Mouse (Mus musculus): ENCODE measurements around the gene Trarg1. TPM values are rescaled to one million over a fixed set of nuclear protein-coding genes. Genes with fewer than 3 reads are reported as not detected.

Trarg1 gene
- polyA plus RNA-seq, 1 experiment from 2014 or later = 0.66 TPM

DNA sequence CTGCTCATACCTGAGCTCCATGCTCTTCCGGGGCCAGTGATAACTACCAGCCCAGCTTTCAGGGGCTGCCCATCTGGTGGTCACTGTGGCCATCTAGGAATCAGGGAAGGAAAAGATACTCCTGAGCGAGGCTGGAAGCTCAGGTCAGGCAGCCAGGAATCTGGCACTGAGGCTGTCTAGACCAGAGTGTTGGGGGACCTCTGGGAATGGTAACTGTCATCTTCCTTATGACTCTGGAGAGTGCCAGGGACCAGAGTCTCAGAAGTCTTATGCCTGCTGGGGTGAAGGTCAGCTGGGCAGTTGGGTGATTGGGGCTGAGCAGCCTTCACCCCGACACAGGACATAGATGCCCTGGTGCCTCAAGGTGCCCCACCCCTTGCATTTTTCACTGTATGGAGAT lies 28.0 kb downstream of the Trarg1 start:
- WGBS = 89% methylated on average over 3 of the region's 3 CpGs
- Histone ChIP-seq H3K9ac (ENCODE audit: low read depth, low read length) (no peak overlapping the region), H3K27ac (ENCODE audit: low read length) (no peak overlapping the region), H3K4me3 (ENCODE audit: low read length) (no peak overlapping the region), H3K27me3 (replicated peaks; ENCODE audit: control insufficient read depth, insufficient read depth, low read length) (no peaks in the 10 kb centered on the region), H3K36me3 (ENCODE audit: control insufficient read depth, insufficient read depth, low read length) (no peaks in the 10 kb centered on the region), H3K4me1 (ENCODE audit: control insufficient read depth, insufficient read depth, low read length) (peaks cover 7% of the 10 kb centered on the region; the same call in 1 of the 2 replicates), H3K9me3 (ENCODE audit: control insufficient read depth, low read length) (no peaks in the 10 kb centered on the region), H3K4me2 (ENCODE audit: low read depth, low read length) (no peak overlapping the region)
- ATAC-seq = no peak

DNA sequence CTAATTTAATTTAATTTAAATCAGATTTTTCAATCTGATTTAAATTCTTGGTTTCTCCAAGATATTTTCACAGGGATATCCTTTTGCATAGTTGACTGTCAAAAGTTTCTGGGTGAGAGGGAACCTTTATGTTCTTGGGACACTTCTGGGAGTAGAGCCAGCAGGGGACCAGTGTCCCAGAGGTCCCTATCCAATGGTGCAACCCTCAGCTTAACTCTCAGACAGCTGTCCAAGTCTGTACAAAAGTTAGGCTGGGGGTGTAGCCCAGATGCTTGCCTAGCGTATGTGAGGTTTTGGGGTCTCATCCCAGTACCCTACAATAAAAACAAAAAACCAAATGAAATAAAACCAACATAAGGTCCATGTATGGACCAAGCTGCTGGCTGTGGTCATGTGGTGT lies 28.5 kb downstream of the Trarg1 start:
- no peaks in the 10 kb centered on the region for H3K9me3 ChIP-seq (ENCODE audit: control insufficient read depth, low read length)
- ATAC-seq = no peak
- no peaks in the 10 kb centered on the region for H3K27me3 ChIP-seq (replicated peaks; ENCODE audit: control insufficient read depth, insufficient read depth, low read length)
- WGBS = 93% methylated on average over 1 of the region's 1 CpGs
- no peak overlapping the region for H3K4me2 ChIP-seq (ENCODE audit: low read depth, low read length)
- no peak overlapping the region for H3K9ac ChIP-seq (ENCODE audit: low read depth, low read length)
- no peak overlapping the region for H3K27ac ChIP-seq (ENCODE audit: low read length)
- peaks cover 7% of the 10 kb centered on the region; the same call in 1 of the 2 replicates for H3K4me1 ChIP-seq (ENCODE audit: control insufficient read depth, insufficient read depth, low read length)
- H3K4me3 ChIP-seq (ENCODE audit: low read length) = no peak overlapping the region
- no peaks in the 10 kb centered on the region for H3K36me3 ChIP-seq (ENCODE audit: control insufficient read depth, insufficient read depth, low read length)

DNA sequence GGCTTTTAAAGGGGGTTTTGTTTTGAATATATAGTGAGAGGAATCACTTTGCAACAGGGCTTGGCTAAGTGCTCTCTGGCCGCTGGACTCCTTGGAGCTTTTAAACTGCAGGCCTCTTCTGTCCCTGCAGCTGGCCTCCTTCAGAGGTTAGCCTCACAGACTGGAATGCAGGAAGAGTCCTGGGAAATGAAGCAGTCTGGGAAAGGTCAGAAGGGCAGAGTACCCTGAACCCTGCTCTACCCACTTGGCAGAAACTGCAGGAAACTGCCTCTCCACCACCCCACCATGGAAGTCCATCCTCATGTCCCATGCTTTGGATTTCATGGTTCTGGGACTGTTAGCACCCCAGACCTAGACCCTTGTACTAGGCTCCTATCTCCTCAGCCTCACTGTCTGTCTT lies 29.3 kb downstream of the Trarg1 start:
- H3K4me3 ChIP-seq (ENCODE audit: low read length) = no peak overlapping the region
- no peaks in the 10 kb centered on the region for H3K9me3 ChIP-seq (ENCODE audit: control insufficient read depth, low read length)
- WGBS = 45% methylated on average over 1 of the region's 1 CpGs
- no peak overlapping the region for H3K27ac ChIP-seq (ENCODE audit: low read length)
- no peaks in the 10 kb centered on the region for H3K27me3 ChIP-seq (replicated peaks; ENCODE audit: control insufficient read depth, insufficient read depth, low read length)
- peaks cover 7% of the 10 kb centered on the region; the same call in 1 of the 2 replicates for H3K4me1 ChIP-seq (ENCODE audit: control insufficient read depth, insufficient read depth, low read length)
- no peaks in the 10 kb centered on the region for H3K36me3 ChIP-seq (ENCODE audit: control insufficient read depth, insufficient read depth, low read length)
- H3K9ac ChIP-seq (ENCODE audit: low read depth, low read length) = no peak overlapping the region
- ATAC-seq = no peak
- no peak overlapping the region for H3K4me2 ChIP-seq (ENCODE audit: low read depth, low read length)

DNA sequence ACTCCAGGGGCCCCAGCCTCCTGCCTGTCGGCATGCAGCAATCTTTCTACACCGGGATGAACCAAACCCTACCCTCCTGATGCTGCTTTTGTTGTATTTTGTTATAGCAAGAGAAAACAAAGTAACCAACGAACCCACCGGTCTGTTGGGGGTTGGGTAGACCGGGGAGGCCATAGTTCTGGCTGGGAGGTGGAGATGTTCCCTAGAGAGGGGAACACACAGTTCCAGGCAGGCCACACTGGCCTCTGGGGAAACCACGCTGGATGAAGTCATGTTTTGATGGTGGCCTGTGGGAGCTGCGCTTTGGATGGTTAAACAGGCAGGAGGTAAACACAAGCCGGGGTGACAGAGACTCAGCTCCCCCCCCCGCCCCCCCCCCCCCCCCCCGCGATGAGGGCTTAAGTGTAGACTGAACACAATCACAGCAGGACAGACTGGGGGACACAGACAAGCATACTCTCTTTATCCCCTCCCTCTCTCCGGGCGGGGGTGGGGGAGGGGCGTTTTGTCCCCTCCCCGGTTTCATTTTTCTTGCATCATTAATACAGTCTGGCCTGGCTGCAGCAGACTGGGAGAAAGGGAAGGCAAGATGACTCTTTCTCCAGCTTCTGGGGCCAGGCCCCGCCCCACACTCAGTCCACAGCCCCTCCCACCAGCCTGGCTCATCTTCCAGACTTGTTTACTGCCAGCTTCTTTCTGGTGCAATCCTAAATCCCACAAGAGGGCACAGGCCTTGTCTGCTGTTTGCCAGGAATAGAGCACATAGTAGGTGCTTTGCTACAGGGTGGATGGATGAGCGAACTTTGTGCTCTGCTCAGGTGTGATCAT lies 30.2 kb downstream of the Trarg1 start:
- Histone ChIP-seq H3K36me3 (ENCODE audit: control insufficient read depth, insufficient read depth, low read length) (no peaks in the 10 kb centered on the region), H3K4me1 (ENCODE audit: control insufficient read depth, insufficient read depth, low read length) (peaks cover 7% of the 10 kb centered on the region; the same call in 1 of the 2 replicates), H3K4me3 (ENCODE audit: low read length) (no peak overlapping the region), H3K9me3 (ENCODE audit: control insufficient read depth, low read length) (no peaks in the 10 kb centered on the region), H3K27me3 (replicated peaks; ENCODE audit: control insufficient read depth, insufficient read depth, low read length) (no peaks in the 10 kb centered on the region), H3K27ac (ENCODE audit: low read length) (no peak overlapping the region), H3K4me2 (ENCODE audit: low read depth, low read length) (no peak overlapping the region), H3K9ac (ENCODE audit: low read depth, low read length) (no peak overlapping the region)
- 32% methylated on average over 14 of the region's 17 CpGs for WGBS
- ATAC-seq = peak; percentile 40

DNA sequence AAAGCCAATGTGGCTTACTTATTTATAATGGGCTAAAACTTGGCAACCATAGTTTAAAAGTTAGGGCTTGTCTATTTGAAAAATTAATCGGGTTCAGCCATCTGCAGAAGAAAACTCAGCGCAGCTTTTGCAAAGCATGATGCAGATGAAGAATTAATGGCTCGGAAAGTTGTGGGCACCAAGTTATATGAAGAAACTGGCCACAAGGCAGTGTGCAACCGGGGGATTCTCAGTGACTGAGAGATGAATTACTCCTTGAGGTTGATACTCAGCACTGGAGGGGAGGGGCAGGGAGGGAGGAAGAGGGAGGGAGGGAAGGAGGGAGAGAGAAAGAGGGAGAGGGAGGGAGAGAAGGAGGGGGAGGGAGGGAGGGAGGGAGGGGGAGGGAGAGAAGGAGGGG lies 37.4 kb downstream of the Trarg1 start:
- Histone ChIP-seq H3K27me3 (replicated peaks; ENCODE audit: control insufficient read depth, insufficient read depth, low read length) (no peaks in the 10 kb centered on the region), H3K4me2 (ENCODE audit: low read depth, low read length) (no peak overlapping the region), H3K9me3 (ENCODE audit: control insufficient read depth, low read length) (no peaks in the 10 kb centered on the region), H3K36me3 (ENCODE audit: control insufficient read depth, insufficient read depth, low read length) (no peaks in the 10 kb centered on the region), H3K9ac (ENCODE audit: low read depth, low read length) (no peak overlapping the region), H3K4me3 (ENCODE audit: low read length) (no peak overlapping the region), H3K4me1 (ENCODE audit: control insufficient read depth, insufficient read depth, low read length) (no peaks in the 10 kb centered on the region), H3K27ac (ENCODE audit: low read length) (no peak overlapping the region)
- 76% methylated on average over 4 of the region's 4 CpGs for WGBS
- ATAC-seq = no peak

DNA sequence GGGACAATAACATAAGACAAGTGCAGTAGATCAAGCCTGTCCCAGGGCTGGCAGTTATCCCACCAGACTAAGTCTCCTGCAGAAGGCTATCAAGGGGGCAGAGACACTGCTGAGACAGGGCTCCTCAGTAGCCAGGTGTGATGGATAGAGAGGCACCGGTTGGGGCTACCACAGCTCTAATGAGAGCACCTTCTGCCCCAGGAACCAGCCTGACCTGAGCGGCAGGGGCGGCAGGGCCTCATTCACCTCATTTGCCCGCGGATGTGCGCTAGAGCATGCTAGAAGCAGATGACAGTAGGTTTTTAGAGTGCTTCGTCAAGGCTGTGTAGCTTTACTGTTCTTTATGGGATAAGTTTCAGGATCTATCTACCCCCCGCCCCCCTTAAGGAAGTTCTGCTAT lies 44.3 kb downstream of the Trarg1 start:
- no peak for ATAC-seq
- no peaks in the 10 kb centered on the region for H3K4me1 ChIP-seq (ENCODE audit: control insufficient read depth, insufficient read depth, low read length)
- WGBS = 84% methylated on average over 8 of the region's 8 CpGs
- no peaks in the 10 kb centered on the region for H3K9me3 ChIP-seq (ENCODE audit: control insufficient read depth, low read length)
- H3K4me3 ChIP-seq (ENCODE audit: low read length) = no peak overlapping the region
- H3K27ac ChIP-seq (ENCODE audit: low read length) = no peak overlapping the region
- H3K9ac ChIP-seq (ENCODE audit: low read depth, low read length) = no peak overlapping the region
- no peaks in the 10 kb centered on the region for H3K36me3 ChIP-seq (ENCODE audit: control insufficient read depth, insufficient read depth, low read length)
- no peaks in the 10 kb centered on the region for H3K27me3 ChIP-seq (replicated peaks; ENCODE audit: control insufficient read depth, insufficient read depth, low read length)
- H3K4me2 ChIP-seq (ENCODE audit: low read depth, low read length) = no peak overlapping the region

DNA sequence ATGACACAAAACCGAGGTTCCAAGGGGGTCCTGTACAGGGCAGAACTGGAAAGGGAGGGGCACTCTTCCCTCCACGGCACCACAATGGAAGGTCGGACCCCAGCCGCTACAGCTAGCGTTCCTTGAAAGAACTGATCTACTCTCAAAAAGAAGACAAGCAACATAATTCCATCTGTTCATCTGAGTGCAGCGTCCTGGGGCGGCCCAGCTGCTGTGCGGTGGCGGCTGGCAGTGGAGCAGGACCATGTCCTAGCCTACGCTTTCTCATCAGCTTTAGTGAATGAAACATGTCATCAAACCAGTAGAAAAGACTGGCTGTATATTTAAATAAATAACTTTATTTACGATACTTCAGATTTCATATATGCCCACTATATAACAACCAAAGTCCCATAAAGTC lies 48.5 kb downstream of the Trarg1 start:
- H3K9me3 ChIP-seq (ENCODE audit: control insufficient read depth, low read length) = no peaks in the 10 kb centered on the region

DNA sequence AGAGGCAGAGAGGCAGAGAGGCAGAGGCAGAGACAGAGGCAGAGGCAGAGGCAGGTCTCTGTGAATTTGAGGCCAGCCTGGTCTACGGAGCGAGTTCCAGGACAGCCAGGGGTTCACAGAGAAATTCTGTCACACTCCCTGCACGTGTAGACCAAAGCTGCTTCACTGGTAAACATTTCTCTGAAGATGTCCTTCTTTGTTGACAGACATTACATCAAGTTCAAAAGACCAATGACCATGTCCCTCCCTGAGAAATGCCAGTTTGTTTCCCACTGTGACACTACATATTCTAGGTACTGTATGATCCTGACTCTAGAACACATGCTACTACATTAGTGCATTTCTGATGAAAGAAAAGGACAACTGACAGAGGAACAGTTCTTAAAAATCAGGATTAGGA lies 51.0 kb downstream of the Trarg1 start:
- Histone ChIP-seq H3K9ac (ENCODE audit: low read depth, low read length) (no peak overlapping the region), H3K4me2 (ENCODE audit: low read depth, low read length) (no peak overlapping the region), H3K4me1 (ENCODE audit: control insufficient read depth, insufficient read depth, low read length) (no peaks in the 10 kb centered on the region), H3K27ac (ENCODE audit: low read length) (no peak overlapping the region), H3K27me3 (replicated peaks; ENCODE audit: control insufficient read depth, insufficient read depth, low read length) (no peaks in the 10 kb centered on the region), H3K4me3 (ENCODE audit: low read length) (no peak overlapping the region), H3K36me3 (ENCODE audit: control insufficient read depth, insufficient read depth, low read length) (peaks cover 16% of the 10 kb centered on the region), H3K9me3 (ENCODE audit: control insufficient read depth, low read length) (no peaks in the 10 kb centered on the region)
- no peak for ATAC-seq
- WGBS = 81% methylated on average over 3 of the region's 3 CpGs

More for the DNA sequence above, 48.5 kb downstream of the Trarg1 start:
- H3K4me3 ChIP-seq (ENCODE audit: low read length) = no peak overlapping the region
- peaks cover 9% of the 10 kb centered on the region for H3K36me3 ChIP-seq (ENCODE audit: control insufficient read depth, insufficient read depth, low read length)
- H3K27ac ChIP-seq (ENCODE audit: low read length) = no peak overlapping the region
- 91% methylated on average over 11 of the region's 11 CpGs for WGBS
- ATAC-seq = no peak
- no peaks in the 10 kb centered on the region for H3K4me1 ChIP-seq (ENCODE audit: control insufficient read depth, insufficient read depth, low read length)
- no peak overlapping the region for H3K9ac ChIP-seq (ENCODE audit: low read depth, low read length)
- no peak overlapping the region for H3K4me2 ChIP-seq (ENCODE audit: low read depth, low read length)
- no peaks in the 10 kb centered on the region for H3K27me3 ChIP-seq (replicated peaks; ENCODE audit: control insufficient read depth, insufficient read depth, low read length)

DNA sequence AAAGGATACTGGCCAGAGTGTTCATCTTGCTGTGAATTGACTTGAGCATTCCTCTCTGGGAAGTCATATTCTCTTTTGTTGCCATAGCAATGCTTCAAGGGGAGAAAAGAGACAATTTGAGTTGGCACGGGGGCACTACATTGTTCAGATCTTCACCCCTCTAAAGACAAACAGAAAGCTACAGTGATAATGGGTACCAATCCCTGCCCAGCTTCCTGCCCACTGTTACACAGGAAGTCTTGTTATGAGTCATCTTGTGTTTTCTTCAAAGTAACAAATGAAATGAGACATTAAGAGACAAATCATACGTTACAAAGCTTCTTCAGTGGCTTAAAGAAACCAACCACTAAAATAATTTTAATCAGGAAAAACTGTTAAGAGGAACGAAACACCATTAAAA lies 55.0 kb downstream of the Trarg1 start:
- no peaks in the 10 kb centered on the region for H3K27me3 ChIP-seq (replicated peaks; ENCODE audit: control insufficient read depth, insufficient read depth, low read length)
- 72% methylated on average over 3 of the region's 3 CpGs for WGBS
- no peaks in the 10 kb centered on the region for H3K4me1 ChIP-seq (ENCODE audit: control insufficient read depth, insufficient read depth, low read length)
- peaks cover 18% of the 10 kb centered on the region for H3K36me3 ChIP-seq (ENCODE audit: control insufficient read depth, insufficient read depth, low read length)
- H3K4me3 ChIP-seq (ENCODE audit: low read length) = no peak overlapping the region
- no peak overlapping the region for H3K27ac ChIP-seq (ENCODE audit: low read length)
- ATAC-seq = no peak
- H3K4me2 ChIP-seq (ENCODE audit: low read depth, low read length) = no peak overlapping the region
- H3K9me3 ChIP-seq (ENCODE audit: control insufficient read depth, low read length) = no peaks in the 10 kb centered on the region
- H3K9ac ChIP-seq (ENCODE audit: low read depth, low read length) = no peak overlapping the region
